Mouse (Mus musculus) common myeloid progenitor, adult 5-6 weeks (primary cell): Measurements from ENCODE around the gene Sema3e. TPM values are rescaled to one million over a fixed set of nuclear protein-coding genes. Genes with fewer than 3 reads are reported as not detected.
A peak's percentile ranks its signal among the peaks of the same experiment; 100 is the strongest.

Experiments
- ATAC-seq: replicated peaks from 2 replicates; pipeline ENCODE4 v1.8.0; 2016; ENCODE audit warnings: low read depth, mild to moderate bottlenecking, moderate TSS enrichment, inconsistent platforms; ENCODE audit not compliant: poor library complexity, severe bottlenecking
- total RNA-seq: library from RNA; stranded (forward); fragments of 200-1000, 187-1606 nt; gene quantifications from 2 replicates; pipeline ENCODE4 v1.2.3, GENCODE M21; 2017

Gene Sema3e
- not detected in 2 replicates for total RNA-seq

- 0 out of 2 replicates have a peak, but pooled peaks have one; percentile 22 for ATAC-seq
Measured at GRCm38 (mm10) chr5:14025205-14026124, at the start of gene Sema3e. Sema3e (plus strand) TSS chr5:14025276.

- ATAC-seq, result no peak
Measured at GRCm38 (mm10) chr5:13977576-13977975, 47.5 kb upstream of the Sema3e start.

GRCm38 (mm10) chr5:13979156-13979555 is 45.9 kb upstream of the Sema3e start:
- ATAC-seq, result no peak

GRCm38 (mm10) chr5:13982417-13983054 is 42.5 kb upstream of the Sema3e start:
- no peak for ATAC-seq

- no peak for ATAC-seq
Measured at GRCm38 (mm10) chr5:13983608-13984007, 41.5 kb upstream of the Sema3e start.

- no peak for ATAC-seq
Measured at GRCm38 (mm10) chr5:13985669-13986068, 39.4 kb upstream of the Sema3e start.

- ATAC-seq, result no peak
Measured at GRCm38 (mm10) chr5:13987123-13987522, 38.0 kb upstream of the Sema3e start.

- no peak for ATAC-seq
Measured at GRCm38 (mm10) chr5:13988023-13988422, 37.1 kb upstream of the Sema3e start.

GRCm38 (mm10) chr5:13992734-13993396 is 32.2 kb upstream of the Sema3e start:
- no peak for ATAC-seq

- ATAC-seq, result no peak
Measured at GRCm38 (mm10) chr5:14028341-14028740, 3.3 kb downstream of the Sema3e start.

- no peak for ATAC-seq
Measured at GRCm38 (mm10) chr5:14030796-14031195, 5.7 kb downstream of the Sema3e start.

- ATAC-seq, result no peak
Measured at GRCm38 (mm10) chr5:14032056-14032455, 7.0 kb downstream of the Sema3e start.

- ATAC-seq, result no peak
Measured at GRCm38 (mm10) chr5:14033302-14033701, 8.2 kb downstream of the Sema3e start.

GRCm38 (mm10) chr5:14038813-14039496 is 13.9 kb downstream of the Sema3e start:
- ATAC-seq, result no peak

GRCm38 (mm10) chr5:14040208-14040607 is 15.1 kb downstream of the Sema3e start:
- ATAC-seq, result no peak

GRCm38 (mm10) chr5:14043116-14043515 is 18.0 kb downstream of the Sema3e start:
- ATAC-seq, result no peak

- no peak for ATAC-seq
Measured at GRCm38 (mm10) chr5:14043983-14044382, 18.9 kb downstream of the Sema3e start.

GRCm38 (mm10) chr5:14048660-14049059 is 23.6 kb downstream of the Sema3e start:
- no peak for ATAC-seq

- ATAC-seq, result no peak
Measured at GRCm38 (mm10) chr5:14054472-14054871, 29.4 kb downstream of the Sema3e start.

- ATAC-seq, result no peak
Measured at GRCm38 (mm10) chr5:14059895-14060553, 34.9 kb downstream of the Sema3e start.
